Mouse (Mus musculus) ES-Bruce4 (cell line): ENCODE measurements around the gene Arid1a.

ENCODE experiments used
- CTCF ChIP-seq: IDR thresholded peaks from one replicate; pipeline ENCODE4 v1.8.1; 2011; ENCODE audit warnings: low read depth, low read length
- EP300 ChIP-seq: IDR thresholded peaks from 2 replicates; pipeline ENCODE4 v1.6.1; 2011; ENCODE audit warnings: low read depth, low read length; ENCODE audit not compliant: insufficient read depth
- POLR2A ChIP-seq: IDR thresholded peaks from one replicate; pipeline ENCODE4 v1.8.1; 2011; ENCODE audit warnings: low read length; ENCODE audit not compliant: insufficient read depth

DNA sequence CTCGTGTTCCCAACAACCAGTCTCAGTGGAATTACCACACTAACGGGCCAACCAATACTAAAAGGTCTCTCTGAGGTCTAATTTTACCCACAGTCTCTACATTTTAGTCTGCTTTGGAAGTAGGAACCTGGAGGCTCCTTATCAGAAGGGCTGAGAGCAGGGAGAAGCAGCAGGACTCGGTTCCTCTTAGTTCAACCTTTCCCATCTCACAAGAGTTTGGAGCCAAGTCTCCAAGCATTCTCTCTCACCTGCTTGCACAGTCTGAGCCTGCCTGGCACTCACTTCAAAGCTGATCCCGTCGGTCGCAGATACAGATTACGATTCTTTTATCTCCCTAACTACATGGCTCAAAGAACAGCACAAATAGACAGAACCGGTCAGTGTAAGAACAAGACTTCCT is 93.6 kb downstream of the Arid1a start:
- TF ChIP-seq CTCF (no peak), EP300 (no peak), POLR2A (no peak)
